Mouse (Mus musculus) lung, adult 10 weeks (tissue): Measurements from ENCODE around the gene Cyp27b1. TPM values are rescaled to one million over a fixed set of nuclear protein-coding genes. Genes with fewer than 3 reads are reported as not detected.

Source experiments
- polyA plus RNA-seq: library from polyadenylated mRNA; stranded (reverse); fragments of 350-450 nt; fragmentation: Illumina TruSeq; extraction: RNeasy Lipid Tissue Mini Kit (QIAGEN cat#74804); gene quantifications from one replicate; pipeline ENCODE4 v1.2.3, GENCODE M21; 2014; ENCODE audit warnings: low read depth, low replicate concordance; ENCODE audit not compliant: insufficient read depth

The Cyp27b1 gene
- polyA plus RNA-seq = not detected

DNA sequence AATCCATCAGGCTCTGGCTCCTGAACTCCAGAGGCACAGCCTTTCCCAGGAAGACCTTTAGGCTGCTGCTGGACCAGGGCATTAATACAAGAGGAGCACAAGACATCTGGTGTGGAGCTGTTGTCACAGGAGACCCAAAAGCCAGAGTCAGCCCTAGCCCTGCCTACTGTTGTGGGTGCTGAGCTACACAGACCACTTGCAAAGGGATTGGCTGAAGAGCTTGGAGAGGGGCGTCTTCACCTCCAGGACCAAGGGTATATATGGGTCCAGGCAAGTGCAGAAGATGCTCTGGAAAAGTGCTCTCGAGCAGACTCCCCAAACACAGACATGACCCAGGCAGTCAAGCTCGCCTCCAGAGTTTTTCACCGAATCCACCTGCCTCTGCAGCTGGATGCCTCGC, at the start of gene Cyp27b1:
Gene Cyp27b1 (plus strand): TSS at position 297 of the 400 bp plus-strand sequence.

GRCm38 (mm10) chr10:127000529-127000928, 47.5 kb upstream of the Cyp27b1 start, which contains the start of gene Avil:
Gene Avil (plus strand): TSS chr10:127000709.

DNA sequence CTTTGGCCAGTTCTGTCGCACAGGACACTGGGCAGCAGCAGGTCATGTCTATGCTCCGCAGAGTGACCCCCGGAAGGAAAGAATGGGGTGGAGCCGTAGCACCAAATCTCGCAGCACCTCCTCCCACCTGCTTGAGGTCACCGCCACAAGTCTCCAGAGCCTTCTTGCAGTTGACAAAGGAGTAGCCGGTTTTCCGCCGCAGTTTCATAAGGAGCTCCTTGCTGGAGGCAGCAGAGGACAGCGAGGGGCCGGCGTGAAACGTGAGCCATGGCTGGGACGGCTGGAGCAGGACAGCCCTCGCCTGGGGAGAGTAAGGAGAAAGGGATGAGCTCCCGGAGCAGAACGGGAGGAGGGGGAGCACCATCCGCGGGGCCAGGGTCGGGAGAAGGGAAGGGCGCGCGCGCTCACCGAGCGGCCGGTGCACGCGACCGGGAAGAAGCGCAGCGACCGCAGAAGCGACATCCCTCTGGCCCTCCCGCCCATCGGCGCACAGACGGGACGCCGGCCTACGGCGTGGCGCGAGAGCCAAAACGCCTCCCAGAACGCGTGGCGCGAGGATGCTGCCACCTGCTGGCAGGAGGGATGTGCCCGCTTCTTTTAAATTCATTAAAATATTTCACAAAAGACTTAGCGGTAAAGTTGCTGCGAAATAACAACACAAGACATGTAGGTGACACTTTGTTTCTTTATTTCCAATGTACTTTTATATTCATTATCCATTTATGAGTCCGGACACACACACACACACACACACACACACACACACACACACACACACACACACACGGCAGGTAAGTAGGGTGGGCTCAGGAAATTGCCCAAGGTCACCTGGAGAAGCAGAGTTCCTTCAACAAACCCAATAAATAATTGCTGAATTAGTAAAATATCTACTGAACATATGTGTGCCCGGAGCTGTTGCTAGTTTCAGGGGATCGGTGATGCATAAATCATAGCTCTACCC, 17.4 kb upstream of the Cyp27b1 start, which contains the start of gene Tsfm:
Gene Tsfm (minus strand): TSS at position 505 of the 961 bp plus-strand sequence.

GRCm38 (mm10) chr10:127041274-127041766, 6.7 kb upstream of the Cyp27b1 start, which contains the start of the genes Mettl1 and Eef1akmt3:
Gene Mettl1 (plus strand): TSS chr10:127041414.
Gene Eef1akmt3 (minus strand): TSS chr10:127041513.

DNA sequence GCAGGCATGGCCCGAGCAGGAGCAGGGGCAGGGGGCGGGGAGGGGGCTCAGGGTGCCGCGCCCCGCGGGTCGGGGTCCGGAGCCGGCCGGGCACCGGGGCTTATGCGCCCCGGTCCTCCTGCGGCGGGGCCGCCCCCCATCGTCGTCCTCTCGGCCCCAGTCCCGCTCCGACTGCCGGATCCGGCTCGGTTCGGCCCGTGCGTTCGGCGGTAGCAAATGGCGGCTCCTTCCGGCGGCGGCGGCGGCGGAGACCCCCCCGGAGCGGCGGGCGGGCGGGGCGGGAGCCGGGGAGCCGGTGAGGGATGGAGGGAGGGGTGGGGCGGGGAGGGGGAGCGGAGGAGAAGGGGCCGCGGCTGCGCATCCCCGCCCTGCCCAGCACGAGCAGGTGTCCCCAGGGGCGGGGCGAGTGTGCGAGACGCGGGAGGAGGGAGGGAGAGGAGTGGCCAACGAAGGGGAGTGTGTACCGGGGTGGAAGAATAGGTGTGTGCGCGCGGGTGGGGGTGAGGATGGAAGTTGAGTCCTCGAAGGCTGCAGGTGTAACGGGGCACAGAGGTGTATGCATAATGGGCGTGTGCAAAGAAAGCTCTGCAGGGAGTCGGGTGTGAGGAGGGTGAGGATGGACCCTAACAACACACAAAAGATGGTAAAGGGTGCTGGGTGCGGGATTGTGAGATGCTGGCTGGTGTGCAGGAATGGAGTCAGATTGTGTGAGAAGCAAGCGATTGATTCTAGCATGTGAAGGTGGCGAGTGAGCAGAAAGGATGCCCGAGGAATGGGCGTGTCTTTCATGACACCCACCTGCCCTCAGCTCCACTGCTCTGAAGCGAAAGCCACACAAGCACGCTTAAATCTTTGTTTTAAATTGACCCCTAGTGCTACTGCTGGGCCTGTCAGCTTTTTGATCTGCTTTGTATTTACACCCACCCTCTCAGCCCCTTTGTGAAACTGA, 12.2 kb downstream of the Cyp27b1 start, which contains the start of gene March9:
Gene March9 (minus strand): TSS at position 217 of the 949 bp plus-strand sequence.

GRCm38 (mm10) chr10:127063239-127063872, 15.3 kb downstream of the Cyp27b1 start, which contains the start of gene Cdk4:
Gene Cdk4 (plus strand): TSS chr10:127063534.

DNA sequence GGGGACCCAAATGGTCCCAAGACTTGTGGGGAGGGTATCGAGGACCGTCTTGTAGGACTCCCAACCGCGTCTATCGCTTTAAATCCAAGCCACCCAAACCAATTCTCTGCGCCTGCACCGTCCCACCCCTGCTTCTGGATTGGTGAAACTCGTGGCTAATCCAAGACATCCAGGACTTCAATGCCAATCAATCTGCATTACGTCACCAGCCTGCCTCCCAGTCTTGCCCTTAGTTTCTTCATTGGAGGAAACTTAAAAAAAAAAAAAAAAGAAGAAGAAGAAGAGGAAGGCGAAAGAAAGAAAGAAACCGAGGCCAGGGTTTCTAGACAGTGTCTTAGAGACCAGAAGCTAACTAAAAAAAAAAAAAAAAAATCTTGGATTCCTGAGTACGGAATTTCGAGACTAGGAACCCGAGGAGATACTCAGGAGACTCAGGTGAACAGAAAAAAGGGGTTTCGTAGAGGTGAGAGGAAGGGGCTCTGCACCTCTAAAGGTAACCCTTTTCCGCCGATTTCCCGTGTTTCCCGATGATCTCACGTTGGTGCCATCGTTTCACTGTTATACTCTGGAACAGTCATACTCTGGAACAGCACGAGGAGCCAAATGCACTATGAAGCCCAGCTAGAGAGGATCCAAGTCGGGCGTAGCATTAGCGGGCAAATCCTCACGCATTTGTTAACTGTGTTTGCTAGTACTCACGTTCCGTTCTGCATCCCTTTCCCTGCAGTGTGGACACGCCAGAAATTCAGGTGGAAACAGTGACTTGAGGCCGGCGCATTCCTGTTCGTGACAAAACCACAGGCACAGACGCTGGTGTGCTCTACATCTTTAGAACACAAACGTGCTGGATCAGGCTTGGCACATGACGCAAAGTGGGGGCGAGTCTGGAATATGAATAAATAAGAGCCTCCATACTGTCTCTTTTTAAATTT, 22.4 kb downstream of the Cyp27b1 start, which contains the start of gene Tspan31:
Gene Tspan31 (minus strand): TSS at position 75 of the 932 bp plus-strand sequence.

GRCm38 (mm10) chr10:127075080-127075479, 27.0 kb downstream of the Cyp27b1 start, which contains the start of gene Agap2:
Gene Agap2 (plus strand): TSS chr10:127075284.

Other genes starting within 250 kb of the Cyp27b1 start
- 4.4 TPM for gene Atp23, start 146.9 kb upstream of the Cyp27b1 start, polyA plus RNA-seq
- 93.4 TPM for gene Ctdsp2, start 69.5 kb upstream of the Cyp27b1 start, polyA plus RNA-seq
- 0.45 TPM for gene Avil, start 47.5 kb upstream of the Cyp27b1 start, polyA plus RNA-seq
- gene Tsfm, start 17.4 kb upstream of the Cyp27b1 start, polyA plus RNA-seq = 19.3 TPM
- 12.1 TPM for gene Mettl1, start 6.8 kb upstream of the Cyp27b1 start, polyA plus RNA-seq
- not detected for gene Eef1akmt3, start 6.7 kb upstream of the Cyp27b1 start, polyA plus RNA-seq
- 2.7 TPM for gene March9, start 11.9 kb downstream of the Cyp27b1 start, polyA plus RNA-seq
- gene Cdk4, start 15.3 kb downstream of the Cyp27b1 start, polyA plus RNA-seq = 183 TPM
- 71.3 TPM for gene Tspan31, start 22.0 kb downstream of the Cyp27b1 start, polyA plus RNA-seq
- gene Agap2, start 27.0 kb downstream of the Cyp27b1 start, polyA plus RNA-seq = 2.7 TPM
- 76.6 TPM for gene Os9, start 72.9 kb downstream of the Cyp27b1 start, polyA plus RNA-seq
- gene B4galnt1, start 117.0 kb downstream of the Cyp27b1 start, polyA plus RNA-seq = 44.3 TPM
- 0.32 TPM for gene Slc26a10, start 132.4 kb downstream of the Cyp27b1 start, polyA plus RNA-seq
- 19.5 TPM for gene Arhgef25, start 141.8 kb downstream of the Cyp27b1 start, polyA plus RNA-seq
- 38.5 TPM for gene Dtx3, start 147.5 kb downstream of the Cyp27b1 start, polyA plus RNA-seq
- 29.9 TPM for gene Pip4k2c, start 163.3 kb downstream of the Cyp27b1 start, polyA plus RNA-seq
- gene Kif5a, start 215.1 kb downstream of the Cyp27b1 start, polyA plus RNA-seq = 0.23 TPM
- gene Dctn2, start 218.1 kb downstream of the Cyp27b1 start, polyA plus RNA-seq = 112 TPM
- 13.4 TPM for gene Mbd6, start 240.8 kb downstream of the Cyp27b1 start, polyA plus RNA-seq